Mouse (Mus musculus) forebrain, embryonic 10.5 days (tissue): Measurements from ENCODE around the gene Itga2b. TPM values are rescaled to one million over a fixed set of nuclear protein-coding genes. Genes with fewer than 3 reads are reported as not detected.

ENCODE experiments used
- DNase-seq: peaks from one replicate; pipeline ENCODE4 v3.0.0-alpha.2; 2017; ENCODE audit warnings: low spot score; ENCODE audit errors: extremely low spot score
- H3K27ac ChIP-seq: fragments of 300-500 bp; sonication (generic); 2 replicates; pipeline ENCODE4 v1.5.1; 2016; ENCODE audit warnings: mild to moderate bottlenecking
- H3K27me3 ChIP-seq: fragments of 300-500 bp; sonication (generic); 2 replicates; pipeline ENCODE4 v1.6.1; 2016; ENCODE audit warnings: mild to moderate bottlenecking; ENCODE audit not compliant: poor library complexity, severe bottlenecking
- H3K36me3 ChIP-seq: fragments of 300-500 bp; sonication (generic); replicated peaks from 2 replicates; pipeline ENCODE4 v1.6.1; 2016; ENCODE audit warnings: mild to moderate bottlenecking, moderate library complexity
- H3K4me1 ChIP-seq: fragments of 300-500 bp; sonication (generic); 2 replicates; pipeline ENCODE4 v1.6.1; 2016
- H3K4me3 ChIP-seq: fragments of 300-500 bp; sonication (generic); 2 replicates; pipeline ENCODE4 v1.5.1; 2016; ENCODE audit warnings: mild to moderate bottlenecking, moderate library complexity
- H3K9me3 ChIP-seq: fragments of 300-500 bp; sonication (generic); 2 replicates; pipeline ENCODE4 v1.6.1; 2016; ENCODE audit warnings: mild to moderate bottlenecking, moderate library complexity
- WGBS: fragments of 180-500 bp; shearing (Covaris S2); methylation state at CpG from one replicate; pipeline ENCODE4 v1.1.7; 2016; 5-methylcytosine and 5-hydroxymethylcytosine counted together
- polyA plus RNA-seq: library from polyadenylated mRNA; unstranded; fragments of >200 nt; fragmentation: Nextera tagmentation; extraction: Ambion mirVana; gene quantifications from 2 replicates; pipeline ENCODE4 v1.2.1, GENCODE M21; 2016

Gene Itga2b
- polyA plus RNA-seq, 1 experiment from 2014 or later, result 6.4 TPM

GRCm38 (mm10) chr11:102448327-102448726 is 21.6 kb downstream of the Itga2b start:
- peaks cover 65% of the 10 kb centered on the region for H3K27me3 ChIP-seq
- peaks cover 9% of the 10 kb centered on the region for H3K36me3 ChIP-seq
- H3K4me3 ChIP-seq, result peak overlapping the region; percentile 98; the same call in 1 of the 2 replicates
- 15% methylated on average over 8 of the region's 8 CpGs for WGBS
- no peaks in the 10 kb centered on the region for H3K9me3 ChIP-seq
- no peak for DNase-seq
- H3K4me1 ChIP-seq, result peaks cover 63% of the 10 kb centered on the region
- H3K27ac ChIP-seq, result no peak overlapping the region

GRCm38 (mm10) chr11:102447497-102447896 is 22.4 kb downstream of the Itga2b start, which contains the start of gene Fam171a2:
TSS of gene Fam171a2 (minus strand) at chr11:102447682.
- peak; percentile 87 for DNase-seq
- Histone ChIP-seq H3K27ac (peak within 1 kb of the TSS; percentile 97), H3K27me3 (peaks cover 57% of the 10 kb centered on the region), H3K36me3 (peaks cover 16% of the 10 kb centered on the region), H3K9me3 (no peaks in the 10 kb centered on the region), H3K4me3 (peak within 1 kb of the TSS; percentile 98), H3K4me1 (peaks cover 57% of the 10 kb centered on the region)
- WGBS, result under 1% methylated on average over 40 of the region's 40 CpGs

- Histone ChIP-seq H3K27ac (peak overlapping the region; percentile 97), H3K27me3 (peaks cover 50% of the 10 kb centered on the region), H3K36me3 (peaks cover 23% of the 10 kb centered on the region), H3K4me3 (peak overlapping the region; percentile 98), H3K9me3 (no peaks in the 10 kb centered on the region), H3K4me1 (peaks cover 57% of the 10 kb centered on the region)
- DNase-seq, result peak; percentile 74
- WGBS, result under 1% methylated on average over 49 of the region's 49 CpGs
These were observed 23.1 kb downstream of the Itga2b start for GRCm38 (mm10) chr11:102446581-102447461.

GRCm38 (mm10) chr11:102445891-102446361 is 24.0 kb downstream of the Itga2b start:
- peak overlapping the region; percentile 97 for H3K27ac ChIP-seq
- H3K9me3 ChIP-seq, result no peaks in the 10 kb centered on the region
- H3K36me3 ChIP-seq, result peaks cover 32% of the 10 kb centered on the region
- peaks cover 57% of the 10 kb centered on the region for H3K4me1 ChIP-seq
- peak overlapping the region; percentile 98 for H3K4me3 ChIP-seq
- 22% methylated on average over 7 of the region's 7 CpGs for WGBS
- peaks cover 46% of the 10 kb centered on the region for H3K27me3 ChIP-seq
- DNase-seq, result no peak

- no peak overlapping the region; the same call in 1 of the 2 replicates for H3K27ac ChIP-seq
- H3K9me3 ChIP-seq, result no peaks in the 10 kb centered on the region
- peaks cover 57% of the 10 kb centered on the region for H3K4me1 ChIP-seq
- H3K36me3 ChIP-seq, result peaks cover 37% of the 10 kb centered on the region
- DNase-seq, result no peak
- H3K27me3 ChIP-seq, result peaks cover 45% of the 10 kb centered on the region
- WGBS, result 15% methylated on average over 10 of the region's 10 CpGs
- peak overlapping the region; percentile 98 for H3K4me3 ChIP-seq
These were observed 24.5 kb downstream of the Itga2b start for GRCm38 (mm10) chr11:102445264-102445890.

GRCm38 (mm10) chr11:102444781-102445180 is 25.1 kb downstream of the Itga2b start:
- Histone ChIP-seq H3K27ac (no peak overlapping the region), H3K4me3 (peak overlapping the region; percentile 98), H3K4me1 (peaks cover 57% of the 10 kb centered on the region), H3K36me3 (peaks cover 43% of the 10 kb centered on the region), H3K27me3 (peaks cover 45% of the 10 kb centered on the region), H3K9me3 (no peaks in the 10 kb centered on the region)
- WGBS, result 6% methylated on average over 6 of the region's 6 CpGs
- no peak for DNase-seq

- WGBS, result 80% methylated on average over 3 of the region's 3 CpGs
- Histone ChIP-seq H3K27ac (no peak overlapping the region), H3K36me3 (peaks cover 48% of the 10 kb centered on the region), H3K27me3 (peaks cover 45% of the 10 kb centered on the region), H3K4me1 (peaks cover 57% of the 10 kb centered on the region), H3K4me3 (peak overlapping the region; percentile 12; the same call in 1 of the 2 replicates), H3K9me3 (no peaks in the 10 kb centered on the region)
- no peak for DNase-seq
These were observed 25.6 kb downstream of the Itga2b start for GRCm38 (mm10) chr11:102444321-102444720.

GRCm38 (mm10) chr11:102443740-102444139 is 26.2 kb downstream of the Itga2b start:
- Histone ChIP-seq H3K9me3 (no peaks in the 10 kb centered on the region), H3K27ac (no peak overlapping the region), H3K27me3 (peaks cover 45% of the 10 kb centered on the region), H3K4me3 (peak overlapping the region; percentile 12; the same call in 1 of the 2 replicates), H3K4me1 (peaks cover 58% of the 10 kb centered on the region), H3K36me3 (peaks cover 54% of the 10 kb centered on the region)
- no peak for DNase-seq
- WGBS, result 72% methylated on average over 12 of the region's 12 CpGs

GRCm38 (mm10) chr11:102442089-102442488 is 27.8 kb downstream of the Itga2b start:
- no peak overlapping the region for H3K27ac ChIP-seq
- H3K4me3 ChIP-seq, result no peak overlapping the region
- peaks cover 58% of the 10 kb centered on the region for H3K4me1 ChIP-seq
- H3K9me3 ChIP-seq, result no peaks in the 10 kb centered on the region
- peaks cover 50% of the 10 kb centered on the region for H3K27me3 ChIP-seq
- WGBS, result 95% methylated on average over 6 of the region's 6 CpGs
- H3K36me3 ChIP-seq, result peaks cover 70% of the 10 kb centered on the region
- DNase-seq, result no peak

GRCm38 (mm10) chr11:102441434-102441833 is 28.5 kb downstream of the Itga2b start:
- 85% methylated on average over 3 of the region's 3 CpGs for WGBS
- H3K36me3 ChIP-seq, result peaks cover 76% of the 10 kb centered on the region
- H3K9me3 ChIP-seq, result no peaks in the 10 kb centered on the region
- H3K4me1 ChIP-seq, result peaks cover 56% of the 10 kb centered on the region
- no peak overlapping the region for H3K4me3 ChIP-seq
- no peak overlapping the region for H3K27ac ChIP-seq
- H3K27me3 ChIP-seq, result peaks cover 56% of the 10 kb centered on the region
- no peak for DNase-seq

- H3K27me3 ChIP-seq, result peaks cover 58% of the 10 kb centered on the region
- peaks cover 88% of the 10 kb centered on the region for H3K36me3 ChIP-seq
- peaks cover 44% of the 10 kb centered on the region for H3K4me1 ChIP-seq
- DNase-seq, result no peak
- H3K27ac ChIP-seq, result no peak overlapping the region
- H3K4me3 ChIP-seq, result no peak overlapping the region
- H3K9me3 ChIP-seq, result no peaks in the 10 kb centered on the region
- 92% methylated on average over 8 of the region's 8 CpGs for WGBS
These were observed 29.7 kb downstream of the Itga2b start for GRCm38 (mm10) chr11:102440255-102440654.

- 78% methylated on average over 14 of the region's 14 CpGs for WGBS
- H3K27me3 ChIP-seq, result peaks cover 61% of the 10 kb centered on the region
- no peaks in the 10 kb centered on the region for H3K9me3 ChIP-seq
- H3K4me3 ChIP-seq, result 0 out of 2 replicates have a peak overlapping the region, but pooled peaks have one; percentile 52
- peaks cover 96% of the 10 kb centered on the region for H3K36me3 ChIP-seq
- DNase-seq, result no peak
- peaks cover 35% of the 10 kb centered on the region for H3K4me1 ChIP-seq
- H3K27ac ChIP-seq, result no peak overlapping the region
These were observed 30.5 kb downstream of the Itga2b start for GRCm38 (mm10) chr11:102439093-102440082.
